8 mouse cellular contexts compared by ENCODE assay signal in genomic region chr5:125327596-125328385, GRCm38 (mm10). TPM values are rescaled to one million over a fixed set of nuclear protein-coding genes. Genes with fewer than 3 reads are reported as not detected.
DNase-seq lines count a peak whose midpoint lies in the region; ATAC-seq lines count a peak whose summit lies in the region.

No protein-coding gene starts in this region.

- peaks cover 70% of the 10 kb centered on the region for H3K4me1 ChIP-seq in heart, embryonic 13.5 days
- no peaks in the 10 kb centered on the region for H3K4me1 ChIP-seq in hindbrain, embryonic 11.5 days (replicated peaks; ENCODE audit: control insufficient read depth, insufficient read depth, low read length)
- no peaks in the 10 kb centered on the region for H3K4me1 ChIP-seq in midbrain, embryonic 16.5 days (ENCODE audit: control insufficient read depth, insufficient read depth, low read length)

- no peaks in the 10 kb centered on the region for H3K9me3 ChIP-seq in heart, embryonic 13.5 days
- no peaks in the 10 kb centered on the region for H3K9me3 ChIP-seq in hindbrain, embryonic 11.5 days (ENCODE audit: control insufficient read depth, low read length)
- no peaks in the 10 kb centered on the region for H3K9me3 ChIP-seq in midbrain, embryonic 16.5 days (replicated peaks; ENCODE audit: control insufficient read depth, low read length, poor library complexity, severe bottlenecking)

- DNase-seq in heart, adult 18-20 months = no peak
- DNase-seq in ZHBTc4 (ENCODE audit: low read depth, low spot score) = peak; percentile 79
- DNase-seq in hindbrain, embryonic 11.5 days (ENCODE audit: low spot score) = peak; percentile 66
- no peak for DNase-seq in ovary, postnatal 10 days (ENCODE audit: low spot score)

- ATAC-seq in heart, embryonic 13.5 days (ENCODE audit: extremely low read depth, insufficient number of reproducible peaks, low FRiP score, low TSS enrichment) = no peak
- peak; percentile 81 for ATAC-seq in hindbrain, embryonic 11.5 days (ENCODE audit: low FRiP score)
- peak; percentile 69 for ATAC-seq in midbrain, embryonic 16.5 days
- ATAC-seq in inflammation-experienced regulatory T-cells, adult 6 months = no peak
- ATAC-seq in cerebellum, adult (ENCODE audit: insufficient number of reproducible peaks, low FRiP score, low TSS enrichment) = no peak

- H3K9ac ChIP-seq in heart, embryonic 13.5 days = peak overlapping the region; percentile 30; the same call in 1 of the 2 replicates
- peak overlapping the region; percentile 28; the same call in 1 of the 2 replicates for H3K9ac ChIP-seq in hindbrain, embryonic 11.5 days (ENCODE audit: low read depth, low read length)
- peak overlapping the region; percentile 23; the same call in 1 of the 2 replicates for H3K9ac ChIP-seq in midbrain, embryonic 16.5 days (ENCODE audit: low read depth, low read length)

- H3K4me3 ChIP-seq in heart, embryonic 13.5 days = peak overlapping the region; percentile 27
- H3K4me3 ChIP-seq in hindbrain, embryonic 11.5 days (ENCODE audit: low read depth, low read length) = peak overlapping the region; percentile 28
- peak overlapping the region; percentile 32 for H3K4me3 ChIP-seq in midbrain, embryonic 16.5 days (ENCODE audit: low read depth, low read length)

- no peaks in the 10 kb centered on the region for H3K27me3 ChIP-seq in heart, embryonic 13.5 days (replicated peaks)
- no peaks in the 10 kb centered on the region for H3K27me3 ChIP-seq in hindbrain, embryonic 11.5 days (ENCODE audit: control insufficient read depth, insufficient read depth, low read length)
- no peaks in the 10 kb centered on the region for H3K27me3 ChIP-seq in midbrain, embryonic 16.5 days (ENCODE audit: control insufficient read depth, insufficient read depth, low read depth, low read length)

- no peak overlapping the region for H3K27ac ChIP-seq in heart, embryonic 13.5 days (replicated peaks)
- no peak overlapping the region for H3K27ac ChIP-seq in hindbrain, embryonic 11.5 days (ENCODE audit: low read depth, low read length)
- no peak overlapping the region for H3K27ac ChIP-seq in midbrain, embryonic 16.5 days (ENCODE audit: low read length)

- H3K4me2 ChIP-seq in heart, embryonic 13.5 days = peak overlapping the region; percentile 56
- peak overlapping the region; percentile 39 for H3K4me2 ChIP-seq in hindbrain, embryonic 11.5 days (replicated peaks; ENCODE audit: low read depth, low read length)
- peak overlapping the region; percentile 45 for H3K4me2 ChIP-seq in midbrain, embryonic 16.5 days (ENCODE audit: low read length)

- 56% methylated on average over 18 of the region's 18 CpGs for WGBS in heart, embryonic 13.5 days
- 57% methylated on average over 18 of the region's 18 CpGs for WGBS in hindbrain, embryonic 11.5 days
- WGBS in midbrain, embryonic 16.5 days = 60% methylated on average over 18 of the region's 18 CpGs

- H3K36me3 ChIP-seq in heart, embryonic 13.5 days = 0 out of 2 replicates have a peak, but pooled peaks cover 2% of the 10 kb centered on the region
- H3K36me3 ChIP-seq in hindbrain, embryonic 11.5 days (ENCODE audit: control insufficient read depth, insufficient read depth, low read length) = no peaks in the 10 kb centered on the region
- no peaks in the 10 kb centered on the region for H3K36me3 ChIP-seq in midbrain, embryonic 16.5 days (ENCODE audit: control insufficient read depth, insufficient read depth, low read length)

RNA-seq across cellular contexts. Expression of gene Scarb1, which starts 13.1 kb away (rescaled TPM):
- polyA plus RNA-seq in heart, embryonic 13.5 days (2015; fragmentation: Nextera tagmentation; extraction: Ambion mirVana) = 65.6 and 69.7 TPM in 2 replicates
- total RNA-seq in heart, adult 18-20 months (2021) = 10 to 100 TPM; 26.6 to 34.7 TPM
- polyA plus RNA-seq in hindbrain, embryonic 11.5 days (2014; fragmentation: Nextera tagmentation; extraction: Ambion mirVana) = 20.4 and 22.6 TPM in 2 replicates
- polyA plus RNA-seq in midbrain, embryonic 16.5 days (2015; fragmentation: Nextera tagmentation; extraction: Ambion mirVana) = 43.8 and 51.6 TPM in 2 replicates
- 10 to 100 TPM in 1 of 3 experiments, 1 to 10 TPM in 2; 3.7 to 11.8 (median 6.6) TPM for polyA plus RNA-seq in inflammation-experienced regulatory T-cells, adult 6 months (2017; shearing (Covaris generic))

Comparison
In these comparisons a context has a peak if more than half of its experiments do, and no peak if none do; other contexts are left out.
1. ATAC-seq: peak in hindbrain, embryonic 11.5 days (single experiment) and midbrain, embryonic 16.5 days (single experiment); none in heart, embryonic 13.5 days (single experiment), inflammation-experienced regulatory T-cells, adult 6 months (single experiment) and cerebellum, adult (single experiment).
2. DNase-seq: peak in ZHBTc4 (single experiment) and hindbrain, embryonic 11.5 days (single experiment); none in heart, adult 18-20 months (0 of 2) and ovary, postnatal 10 days (single experiment).
3. Peak in every context shown above with its lines, with median percentiles within 50 percentile points of each other: H3K4me2 ChIP-seq, H3K4me3 ChIP-seq and H3K9ac ChIP-seq.